Mouse (Mus musculus) G1E (cell line): Measurements from ENCODE around the gene Patj. TPM values are rescaled to one million over a fixed set of nuclear protein-coding genes. Genes with fewer than 3 reads are reported as not detected.
"Not testable (repeated sequence)": the region's sequence is repeated elsewhere in the genome, so short reads cannot be mapped to it uniquely, and the experiment has no call there.

Source experiments
- ATAC-seq: 2 replicates; pipeline ENCODE4 v1.8.0; 2016; ENCODE audit warnings: mild to moderate bottlenecking; ENCODE audit not compliant: insufficient number of reproducible peaks, poor library complexity, low FRiP score, severe bottlenecking; ENCODE audit errors: extremely low read depth
- DNase-seq: peaks from one replicate; pipeline ENCODE4 v3.0.0; 2012; ENCODE audit warnings: low spot score
- H3K27me3 ChIP-seq: 2 replicates; pipeline ENCODE4 v1.6.1; 2012; ENCODE audit warnings: mild to moderate bottlenecking, low read length, inconsistent platforms; ENCODE audit not compliant: insufficient read depth
- H3K36me3 ChIP-seq: replicated peaks from 2 replicates; pipeline ENCODE3; 2012; ENCODE audit warnings: mild to moderate bottlenecking, inconsistent platforms
- H3K4me1 ChIP-seq: 2 replicates; pipeline ENCODE4 v1.6.1; 2012; ENCODE audit warnings: low read depth, low read length, inconsistent platforms, mixed read lengths; ENCODE audit not compliant: insufficient read depth
- H3K4me3 ChIP-seq: 2 replicates; pipeline ENCODE4 v1.5.1; 2012; ENCODE audit warnings: low read depth, mild to moderate bottlenecking, inconsistent platforms, low read length, moderate library complexity, mixed read lengths
- H3K9me3 ChIP-seq: replicated peaks from 2 replicates; pipeline ENCODE4 v1.6.1; 2012; ENCODE audit warnings: inconsistent platforms
- CTCF ChIP-seq: IDR thresholded peaks from 2 replicates; pipeline ENCODE4 v1.5.1; 2012; ENCODE audit warnings: low read depth, low read length, inconsistent platforms, mixed read lengths
- GATA1 ChIP-seq: IDR thresholded peaks from 2 replicates; pipeline ENCODE4 v1.6.1; 2012; ENCODE audit warnings: borderline replicate concordance, low read length, inconsistent platforms, mixed read lengths
- GATA2 ChIP-seq: IDR thresholded peaks from 2 replicates; pipeline ENCODE4 v1.6.1; 2012; ENCODE audit warnings: low read depth, low read length, inconsistent platforms, borderline replicate concordance
- POLR2AphosphoS5 ChIP-seq: IDR thresholded peaks from 2 replicates; pipeline ENCODE4 v1.6.1; 2012; ENCODE audit warnings: low read depth, low read length, inconsistent platforms; ENCODE audit not compliant: insufficient replicate concordance
- TAL1 ChIP-seq: conservative IDR thresholded peaks from 2 replicates; pipeline ENCODE4 v1.6.1; 2012; ENCODE audit warnings: low read depth, low read length, inconsistent platforms, mixed read lengths
- polyA plus RNA-seq: library from polyadenylated mRNA; stranded (reverse); fragments of >175 nt; gene quantifications from 2 replicates; pipeline ENCODE4 v1.2.3, GENCODE M21; 2012
- total RNA-seq, 2 experiments: library from RNA; stranded (forward) in 1 of 2; stranded (reverse) in 1 of 2; fragments of 200-1000 nt in 1 of 2; fragments of >200 nt in 1 of 2; fragmentation: Nextera tagmentation in 1 of 2; gene quantifications; 2 replicates each; pipeline ENCODE4 v1.2.3; 2014 to 2017

The Patj gene
- total and polyA plus RNA-seq, 3 experiments: 0.82 TPM; not detected in 2

GRCm38 (mm10) chr4:98622996-98623673 is 227.6 kb downstream of the Patj start:
- no peaks in the 10 kb centered on the region for H3K27me3 ChIP-seq

GRCm38 (mm10) chr4:98628286-98628685 is 232.7 kb downstream of the Patj start:
- TF ChIP-seq CTCF (no peak), GATA1 (no peak), POLR2AphosphoS5 (no peak), GATA2 (no peak), TAL1 (no peak)
- H3K9me3 ChIP-seq: peaks cover 31% of the 10 kb centered on the region
- no peaks in the 10 kb centered on the region for H3K27me3 ChIP-seq
- ATAC-seq (no peak), DNase-seq (no peak)
- H3K4me3 ChIP-seq: no peak overlapping the region
- no peaks in the 10 kb centered on the region for H3K36me3 ChIP-seq
- H3K4me1 ChIP-seq: no peaks in the 10 kb centered on the region

More at GRCm38 (mm10) chr4:98622996-98623673, 227.6 kb downstream of the Patj start:
- DNase-seq (no peak), ATAC-seq (no peak)
- H3K4me3 ChIP-seq: no peak overlapping the region
- H3K36me3 ChIP-seq: no peaks in the 10 kb centered on the region
- peaks cover 33% of the 10 kb centered on the region for H3K9me3 ChIP-seq
- H3K4me1 ChIP-seq: no peaks in the 10 kb centered on the region
- TF ChIP-seq CTCF: no peak

GRCm38 (mm10) chr4:98629217-98629616 is 233.6 kb downstream of the Patj start:
- not testable (repeated sequence) for H3K36me3 ChIP-seq, H3K4me1 ChIP-seq, DNase-seq, ATAC-seq, H3K4me3 ChIP-seq, H3K27me3 ChIP-seq
- H3K9me3 ChIP-seq: peaks cover 33% of the 10 kb centered on the region

- Histone ChIP-seq H3K4me3 (no peak overlapping the region), H3K4me1 (no peaks in the 10 kb centered on the region), H3K27me3 (no peaks in the 10 kb centered on the region), H3K36me3 (no peaks in the 10 kb centered on the region), H3K9me3 (peaks cover 65% of the 10 kb centered on the region)
- ATAC-seq (no peak), DNase-seq (no peak)
- TF ChIP-seq CTCF (no peak), GATA2 (no peak)
These were observed 239.7 kb downstream of the Patj start for GRCm38 (mm10) chr4:98635140-98635837.

DNA sequence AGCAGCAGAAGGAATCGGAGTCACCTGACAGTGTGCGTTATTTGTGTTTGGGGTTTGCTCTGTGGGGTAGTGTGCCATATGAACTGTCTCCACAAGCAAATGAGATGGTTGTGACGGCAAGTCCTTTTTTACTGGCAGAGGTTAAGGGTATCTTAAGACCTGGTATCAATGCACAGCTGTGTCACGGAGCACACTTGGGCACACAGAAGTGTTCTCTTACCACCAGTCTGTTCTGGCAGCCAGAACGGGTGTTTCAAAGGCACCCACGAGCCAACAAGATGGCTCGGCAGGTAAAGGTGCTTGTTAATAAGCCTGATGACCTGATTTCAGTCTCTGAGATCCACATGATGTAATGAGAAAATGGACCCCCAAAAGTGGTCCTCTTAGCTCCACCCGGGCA is 243.1 kb downstream of the Patj start:
- H3K36me3 ChIP-seq: no peaks in the 10 kb centered on the region
- no peak overlapping the region for H3K4me3 ChIP-seq
- DNase-seq (no peak), ATAC-seq (no peak)
- H3K9me3 ChIP-seq: peaks cover 49% of the 10 kb centered on the region
- H3K4me1 ChIP-seq: no peaks in the 10 kb centered on the region
- TF ChIP-seq POLR2AphosphoS5 (no peak), GATA2 (no peak), GATA1 (no peak), TAL1 (no peak), CTCF (no peak)
- H3K27me3 ChIP-seq: no peaks in the 10 kb centered on the region

- no peak overlapping the region for H3K4me3 ChIP-seq
- H3K27me3 ChIP-seq: no peaks in the 10 kb centered on the region
- H3K4me1 ChIP-seq: no peaks in the 10 kb centered on the region
- no peak for ATAC-seq
- DNase-seq: no peak
- H3K36me3 ChIP-seq: no peaks in the 10 kb centered on the region
- TF ChIP-seq CTCF: no peak
- TF ChIP-seq GATA1: no peak
- no peak for TF ChIP-seq GATA2
- TF ChIP-seq TAL1: no peak
- no peak for TF ChIP-seq POLR2AphosphoS5
- peaks cover 39% of the 10 kb centered on the region for H3K9me3 ChIP-seq
These were observed 258.1 kb downstream of the Patj start for GRCm38 (mm10) chr4:98653650-98654049.

GRCm38 (mm10) chr4:98654419-98654821 is 258.8 kb downstream of the Patj start:
- Histone ChIP-seq H3K4me3 (no peak overlapping the region), H3K9me3 (peaks cover 35% of the 10 kb centered on the region), H3K4me1 (no peaks in the 10 kb centered on the region), H3K36me3 (no peaks in the 10 kb centered on the region), H3K27me3 (no peaks in the 10 kb centered on the region)
- ATAC-seq (no peak), DNase-seq (no peak)
- TF ChIP-seq CTCF (no peak), GATA1 (no peak), POLR2AphosphoS5 (no peak), GATA2 (no peak), TAL1 (no peak)
